Mouse (Mus musculus): ENCODE results near the gene Npas3.
A peak's percentile ranks its signal among the peaks of the same experiment; 100 is the strongest.

DNA sequence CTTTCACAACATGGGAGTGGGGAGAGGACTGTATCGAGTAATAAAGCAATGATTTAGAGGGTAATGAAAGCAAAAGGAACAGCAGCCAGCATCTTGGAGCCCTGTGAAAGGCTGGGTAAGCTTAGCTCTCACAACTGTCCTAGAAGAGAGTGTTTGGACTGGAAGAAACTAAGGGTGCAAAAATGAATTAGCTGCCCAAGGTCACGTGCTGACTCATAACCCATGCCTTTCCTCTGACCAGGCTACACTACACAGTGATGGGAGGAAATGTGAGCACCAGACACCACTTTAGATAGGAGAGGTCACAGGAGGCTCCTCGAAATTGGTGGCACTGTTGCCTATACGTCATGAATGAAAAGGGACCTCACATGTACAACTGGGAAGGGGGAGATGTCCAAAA, 757.1 kb downstream of the Npas3 start:
- TF ChIP-seq MAX (IDR thresholded peaks at IDR 0.05) = no peak
- TF ChIP-seq CTCF (IDR thresholded peaks at IDR 0.05; ENCODE audit: control insufficient read depth, insufficient read depth, insufficient read length) = no peak
- TF ChIP-seq CEBPB (IDR thresholded peaks at IDR 0.05; ENCODE audit: low read depth) = no peak
- TF ChIP-seq USF1 (IDR thresholded peaks at IDR 0.05; ENCODE audit: low read depth) = peak; percentile 97
- TF ChIP-seq FOSL1 (IDR thresholded peaks at IDR 0.05; ENCODE audit: insufficient read depth, low read length, poor library complexity, severe bottlenecking) = no peak

Measured in C2C12 (cell line).